Mouse (Mus musculus): ENCODE measurements around the gene Zfp637.
A peak's percentile ranks its signal among the peaks of the same experiment; 100 is the strongest.
"Not testable (repeated sequence)": the region's sequence is repeated elsewhere in the genome, so short reads cannot be mapped to it uniquely, and the experiment has no call there.

The Zfp637 gene

GRCm38 (mm10) chr6:117840686-117841510, at the start of gene Zfp637:
TSS of gene Zfp637 (plus strand) at chr6:117841180.
- peak; percentile 94 to 96 for DNase-seq

GRCm38 (mm10) chr6:117795251-117795650, 45.7 kb upstream of the Zfp637 start:
- DNase-seq, result no peak

GRCm38 (mm10) chr6:117800824-117801223, 40.2 kb upstream of the Zfp637 start:
- no peak for DNase-seq

DNA sequence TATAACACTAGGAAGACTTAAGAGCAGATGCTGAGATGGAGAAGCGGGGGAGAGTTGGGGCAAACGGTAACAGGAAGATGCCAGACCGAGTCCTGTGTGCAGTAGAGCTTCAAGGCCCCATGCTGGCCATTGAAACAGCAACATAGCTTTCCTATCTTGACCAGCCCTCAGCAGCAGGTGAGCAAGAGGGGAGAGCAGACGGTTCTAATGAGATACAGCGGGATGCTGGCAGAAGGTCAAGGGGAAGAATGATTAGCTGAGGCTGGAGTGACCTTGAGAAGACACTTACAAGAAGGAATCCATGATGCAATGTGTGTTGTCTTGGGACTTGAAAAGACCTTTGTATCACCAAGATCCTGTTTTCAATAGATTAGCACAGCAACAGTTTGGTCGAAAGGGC, 39.2 kb upstream of the Zfp637 start:
- DNase-seq, result no peak

DNA sequence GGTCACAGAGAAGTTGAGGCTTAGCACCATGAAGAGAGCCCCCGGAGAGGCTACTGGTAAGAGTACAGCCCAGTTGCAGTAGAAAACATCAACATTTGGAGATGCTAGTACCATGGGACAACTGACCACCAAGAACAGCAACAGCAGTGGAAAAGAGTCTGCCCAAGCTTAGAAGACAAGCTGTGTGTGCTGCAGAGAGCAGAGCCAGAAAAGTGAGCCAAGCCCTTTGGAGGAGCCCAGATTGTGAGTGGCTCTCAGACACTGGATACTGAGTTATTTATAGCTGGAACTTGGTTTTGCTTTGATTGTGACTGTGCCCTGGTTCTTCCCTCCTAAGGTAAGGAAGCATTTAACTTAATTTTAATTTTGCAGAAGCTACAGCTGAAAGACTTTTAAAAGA, 33.2 kb upstream of the Zfp637 start:
- no peak for DNase-seq

DNA sequence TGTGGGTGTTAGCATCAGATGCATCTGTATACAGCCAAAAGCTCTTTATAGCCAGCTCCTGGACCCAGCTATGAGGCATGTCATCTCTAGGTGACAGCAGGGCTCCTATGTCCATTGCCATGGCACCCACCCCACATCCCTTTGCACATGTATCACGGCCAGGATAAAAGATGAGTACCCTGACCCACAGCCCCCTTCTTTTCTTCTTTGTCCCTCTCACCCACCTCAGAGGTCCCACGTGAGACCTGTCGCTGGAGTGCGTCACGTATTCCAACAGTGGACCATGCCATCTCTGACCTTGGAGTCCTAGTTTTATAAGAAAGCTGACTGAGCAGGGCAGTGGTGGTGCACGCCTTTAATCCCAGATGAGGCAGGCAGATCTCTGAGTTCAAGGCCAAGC, 31.2 kb upstream of the Zfp637 start:
- DNase-seq, result no peak

GRCm38 (mm10) chr6:117810717-117811116, 30.3 kb upstream of the Zfp637 start:
- DNase-seq, result no peak

DNA sequence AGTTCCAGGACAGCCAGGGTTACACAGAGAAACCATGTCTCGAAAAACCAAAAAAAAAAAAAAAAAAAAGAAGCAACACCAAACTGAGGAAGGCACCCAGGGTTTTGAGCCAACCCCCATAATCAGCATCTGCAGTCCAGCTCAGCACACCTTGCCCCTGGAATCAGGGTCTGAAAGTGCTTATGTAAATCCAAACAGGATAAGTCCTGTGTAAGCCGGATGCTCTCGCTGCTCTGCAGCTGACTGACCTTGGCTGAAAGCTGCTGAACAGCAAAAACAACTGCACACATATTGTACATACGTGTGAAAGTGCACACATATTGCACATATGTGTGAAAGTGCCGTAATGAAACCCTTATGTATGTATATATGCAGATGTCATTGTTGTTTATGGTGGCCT, 29.7 kb upstream of the Zfp637 start:
- no peak for DNase-seq

DNA sequence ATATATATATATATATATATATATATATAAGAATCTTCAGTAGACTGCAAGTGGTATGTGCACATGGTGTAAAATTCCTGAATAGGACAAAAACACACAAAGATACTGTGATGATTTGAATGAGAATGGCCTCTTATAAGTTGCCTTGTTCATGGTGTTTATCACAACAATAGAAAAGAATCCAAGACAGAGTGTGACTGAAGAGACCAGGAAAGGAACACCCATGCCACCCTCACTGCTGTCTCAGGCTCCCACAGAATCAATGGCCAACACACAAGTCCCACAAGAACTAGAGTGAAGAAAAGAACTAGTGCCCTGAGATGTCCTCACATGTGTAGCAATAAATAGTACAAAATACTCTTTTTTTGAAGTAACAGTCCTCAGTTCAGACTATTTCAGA, 26.3 kb upstream of the Zfp637 start:
- DNase-seq, result no peak

GRCm38 (mm10) chr6:117817108-117817541, 23.9 kb upstream of the Zfp637 start:
- DNase-seq, result no peak

- no peak for DNase-seq
Measured at GRCm38 (mm10) chr6:117820327-117820726, 20.7 kb upstream of the Zfp637 start.

GRCm38 (mm10) chr6:117825369-117825768, 15.6 kb upstream of the Zfp637 start:
- DNase-seq, result peak; percentile 36 to 78

DNA sequence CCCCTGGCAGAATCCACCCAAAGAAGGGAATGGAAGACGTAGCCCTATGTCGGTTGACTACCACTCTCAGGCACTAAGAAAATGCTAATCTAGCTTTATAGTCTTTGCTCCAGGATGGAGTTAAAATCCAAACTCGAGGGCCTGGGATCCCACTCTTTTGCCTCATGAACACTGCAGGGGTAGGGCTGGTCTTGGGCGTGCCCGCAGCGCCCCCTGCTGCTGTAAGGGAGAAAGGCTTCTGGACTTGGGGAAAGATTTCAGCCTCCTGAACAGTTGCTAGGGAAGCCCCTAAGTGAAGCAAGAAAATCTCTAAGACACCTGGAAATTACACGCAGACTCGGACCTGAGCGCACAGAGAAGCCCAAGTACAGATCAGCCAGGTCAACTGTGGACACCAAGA, 12.7 kb upstream of the Zfp637 start:
- peak; percentile 59 to 75 for DNase-seq

GRCm38 (mm10) chr6:117841511-117841955, 553 bp downstream of the Zfp637 start:
- DNase-seq, result no peak

GRCm38 (mm10) chr6:117844597-117844996, 3.6 kb downstream of the Zfp637 start:
- DNase-seq, result no peak

- not testable (repeated sequence) for DNase-seq
Measured at GRCm38 (mm10) chr6:117846671-117847070, 5.7 kb downstream of the Zfp637 start.

DNA sequence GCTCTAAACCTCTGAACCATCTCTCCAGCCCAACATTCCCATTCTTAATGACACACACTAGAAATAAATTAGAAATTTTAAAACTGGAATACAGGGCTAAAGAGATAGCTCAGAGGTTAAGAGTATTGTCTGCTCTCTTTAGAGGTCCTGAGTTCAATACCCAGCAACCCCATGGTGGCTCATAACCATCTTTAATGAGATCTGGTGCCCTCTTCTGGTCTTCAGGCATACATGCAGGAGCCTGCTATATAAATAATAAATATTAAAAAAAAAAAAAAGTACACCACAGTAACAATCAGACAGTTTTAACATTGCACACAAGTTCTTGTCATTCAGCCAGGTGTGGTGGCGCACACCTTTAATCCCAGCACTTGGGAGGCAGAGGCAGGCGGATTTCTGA, 6.8 kb downstream of the Zfp637 start:
- no peak for DNase-seq

- DNase-seq, result no peak
Measured at GRCm38 (mm10) chr6:117848577-117848976, 7.6 kb downstream of the Zfp637 start.

DNA sequence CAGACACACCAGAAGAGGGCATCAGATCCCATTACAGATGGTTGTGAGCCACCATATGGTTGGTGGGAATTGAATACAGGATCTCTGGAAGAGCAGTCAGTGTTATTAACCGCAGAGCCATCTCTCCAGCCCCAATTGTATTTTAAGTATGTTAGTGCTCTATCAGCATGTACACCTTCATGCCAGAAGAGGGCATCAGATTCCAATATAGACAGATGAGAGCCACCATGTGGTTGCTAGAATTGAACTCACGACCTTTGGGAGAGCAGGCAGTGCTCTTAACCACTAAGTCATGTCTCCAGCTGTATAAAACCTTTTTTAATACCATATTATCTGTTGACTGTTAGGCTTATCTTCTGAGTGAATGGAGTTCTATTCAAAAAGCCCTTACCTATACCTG, 10.8 kb downstream of the Zfp637 start:
- no peak for DNase-seq

- DNase-seq, result no peak
Measured at GRCm38 (mm10) chr6:117857990-117858389, 17.0 kb downstream of the Zfp637 start.

- no peak for DNase-seq
Measured at GRCm38 (mm10) chr6:117861848-117862247, 20.9 kb downstream of the Zfp637 start, which contains the start of gene Zfp239. TSS of gene Zfp239 (plus strand) at chr6:117862100.

DNA sequence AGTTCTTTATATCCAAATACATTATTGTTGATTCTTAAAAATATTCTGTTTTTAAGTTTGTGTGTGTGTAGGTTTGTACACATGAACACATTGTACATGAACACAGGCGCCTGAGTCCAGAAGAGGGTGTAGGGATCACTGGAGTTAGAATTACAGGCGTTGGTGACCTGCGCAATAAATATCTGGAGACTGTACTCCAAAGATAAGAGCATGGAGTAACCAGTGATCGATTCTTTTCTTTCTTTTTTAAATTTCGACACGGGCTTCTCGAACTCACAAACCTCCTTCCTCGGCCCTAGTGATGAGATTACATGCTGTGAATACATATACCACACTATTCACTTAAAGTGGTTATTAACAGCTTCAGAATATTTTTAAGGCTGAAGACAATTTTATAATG, 21.5 kb downstream of the Zfp637 start:
- no peak for DNase-seq

DNA sequence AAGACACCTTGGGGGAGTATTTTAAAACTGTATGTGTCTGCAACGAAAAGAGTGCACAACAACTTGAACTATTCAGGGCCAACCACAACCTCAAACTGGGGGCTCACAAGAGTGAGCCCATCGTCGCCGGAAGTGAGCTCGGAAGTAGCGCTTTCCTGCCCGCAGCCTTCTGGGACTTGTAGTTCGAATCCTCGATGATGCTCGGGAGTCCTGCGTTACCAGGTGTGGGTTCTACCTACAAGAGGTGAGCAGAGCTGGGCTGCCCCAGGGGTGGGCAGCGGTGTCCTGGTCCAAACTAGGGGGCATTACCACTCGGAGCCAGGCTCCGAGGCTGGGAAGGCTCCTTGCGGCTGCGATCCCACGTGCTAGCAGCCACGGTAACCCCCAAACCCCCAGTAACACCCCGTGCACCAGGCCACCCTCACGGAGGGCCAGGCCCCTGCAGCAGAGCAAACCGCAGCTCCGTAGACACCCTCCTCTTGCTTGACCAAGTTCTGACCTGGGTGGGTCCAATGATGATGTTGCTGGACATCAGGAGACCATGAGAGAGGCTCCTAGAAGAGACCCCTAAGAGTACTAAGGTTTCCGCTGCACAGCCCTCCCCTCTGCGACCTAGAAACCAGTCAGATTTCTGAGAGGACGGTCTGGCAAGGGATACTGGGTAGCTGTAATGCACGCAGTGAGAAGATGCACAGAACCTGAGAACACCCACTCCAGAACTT, 22.1 kb downstream of the Zfp637 start:
- peak; percentile 43 to 53 for DNase-seq

DNA sequence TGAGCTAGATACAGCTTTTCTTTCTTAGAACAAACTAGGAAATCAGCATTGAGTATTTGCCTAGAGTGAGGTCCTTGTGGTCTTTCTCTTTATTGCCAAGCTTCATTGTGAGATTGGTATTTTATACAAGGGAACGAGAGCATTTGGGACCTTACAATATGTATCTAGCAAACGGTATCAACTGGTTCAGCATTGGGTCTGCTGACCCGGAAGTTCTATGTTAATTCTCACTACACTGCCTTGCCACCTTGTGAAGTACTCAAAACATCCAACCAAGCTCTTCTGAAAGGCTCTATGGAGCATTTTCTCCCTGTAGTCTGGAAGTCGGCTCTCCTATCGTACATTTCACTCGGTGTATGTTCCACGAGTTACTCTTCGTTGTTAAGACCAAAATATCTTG, 22.8 kb downstream of the Zfp637 start:
- DNase-seq, result no peak
